Mouse (Mus musculus): Measurements from ENCODE around the gene Car4. TPM values are rescaled to one million over a fixed set of nuclear protein-coding genes. Genes with fewer than 3 reads are reported as not detected.

The Car4 gene
- not detected in 2 replicates for total RNA-seq (2023)

DNA sequence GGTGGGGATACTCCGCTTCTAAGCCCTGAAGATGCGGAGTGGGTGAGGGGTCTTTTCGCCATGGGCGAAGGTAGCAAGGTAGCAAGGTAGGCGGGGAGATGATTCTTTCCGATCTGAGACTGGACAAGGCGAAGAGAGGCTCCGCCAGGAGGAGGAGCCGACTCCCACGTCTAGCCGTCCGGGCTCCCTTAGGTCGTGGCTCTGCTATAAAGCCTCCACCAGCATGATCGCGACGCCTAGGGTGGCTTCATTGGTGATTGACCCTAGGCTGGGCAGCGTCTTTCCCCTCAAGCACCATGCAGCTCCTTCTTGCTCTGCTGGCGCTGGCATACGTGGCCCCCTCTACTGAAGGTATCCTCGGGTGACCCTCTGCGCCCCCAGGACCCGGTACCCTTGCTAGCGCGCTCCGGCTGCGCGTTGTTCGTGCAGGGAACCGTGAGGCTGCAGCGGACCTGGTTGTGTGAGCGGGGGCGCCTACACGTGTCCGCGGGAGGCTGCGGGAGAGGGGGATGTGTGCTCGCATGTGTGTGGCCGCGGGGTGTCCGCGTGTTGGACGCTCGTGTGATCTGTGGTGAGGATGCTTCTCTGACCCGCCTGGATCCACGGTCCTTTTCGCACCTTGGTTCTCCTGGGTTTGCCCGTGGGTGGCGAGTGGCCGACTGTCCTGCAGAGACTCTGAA lies at the start of gene Car4:
Gene Car4, plus strand, starts transcription at position 196 of the 680 bp plus-strand sequence.

DNA sequence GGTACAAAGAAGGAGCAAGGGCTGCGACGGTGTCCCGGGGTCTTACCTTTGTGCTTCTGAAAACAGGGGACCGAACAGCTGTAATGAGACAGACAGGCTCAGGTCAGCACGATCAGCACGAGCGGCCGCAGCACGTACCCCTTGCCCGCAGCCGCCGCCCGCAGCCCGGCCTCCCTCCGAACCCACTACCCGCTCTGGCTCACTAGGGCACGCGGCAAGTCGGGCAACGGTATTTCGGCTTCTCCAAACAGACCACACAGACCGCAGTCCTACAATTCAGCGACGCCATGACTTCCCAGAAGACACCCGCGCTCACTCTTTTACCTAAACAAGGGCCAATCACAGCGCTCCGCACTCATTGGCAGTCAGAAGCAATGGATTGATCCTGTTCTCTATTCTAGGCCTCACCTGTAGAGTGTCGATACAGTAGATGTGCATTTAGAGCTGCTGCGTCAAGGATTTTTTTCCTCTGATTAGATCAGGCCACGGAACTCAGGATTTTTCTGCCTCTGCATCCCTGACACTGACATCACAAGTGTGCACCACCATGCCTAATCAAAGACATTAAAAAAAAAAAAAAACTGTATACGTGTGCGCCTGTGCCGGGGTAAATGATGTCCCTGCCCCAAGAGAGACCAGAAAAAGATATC lies 41.4 kb upstream of the Car4 start, which contains the start of gene Znhit3:
Gene Znhit3, minus strand, starts transcription at position 314 of the 650 bp plus-strand sequence.

Other genes with a start within 250 kb of the Car4 start
- 3.2 and 5.7 TPM in 2 replicates for gene Mrm1, start 138.3 kb upstream of the Car4 start, total RNA-seq (2023)
- gene Dhrs11, start 128.8 kb upstream of the Car4 start, total RNA-seq (2023) = 28.5 and 36.3 TPM in 2 replicates
- 148 and 178 TPM in 2 replicates for gene Ggnbp2, start 87.0 kb upstream of the Car4 start, total RNA-seq (2023)
- 1.6 and 1.8 TPM in 2 replicates for gene Myo19, start 77.6 kb upstream of the Car4 start, total RNA-seq (2023)
- 1.0 and 1.5 TPM in 2 replicates for gene Pigw, start 77.5 kb upstream of the Car4 start, total RNA-seq (2023)
- gene Znhit3, start 41.4 kb upstream of the Car4 start, total RNA-seq (2023) = 9.7 and 13.4 TPM in 2 replicates
- 73.0 and 118 TPM in 2 replicates for gene Usp32, start 182.4 kb downstream of the Car4 start, total RNA-seq (2023)
- gene 1700125H20Rik, start 212.6 kb downstream of the Car4 start, total RNA-seq (2023) = not detected in 2 replicates

All from neutrophil, adult 65 days (primary cell).